Mouse (Mus musculus) heart, embryonic 15.5 days (tissue): ENCODE measurements around the gene Gm10160. TPM values are rescaled to one million over a fixed set of nuclear protein-coding genes. Genes with fewer than 3 reads are reported as not detected.

Experiments used
- ATAC-seq: fragments of 200-750 bp; cut with Nextera tagmentation; replicated peaks from 2 replicates; pipeline ENCODE4 v1.8.0; 2017; ENCODE audit warnings: low read depth, moderate TSS enrichment; ENCODE audit not compliant: insufficient number of reproducible peaks, insufficient read depth, low FRiP score
- H3K27ac ChIP-seq: fragments of 300-500 bp; sonication (generic); 2 replicates; pipeline ENCODE4 v1.5.1; 2015; ENCODE audit warnings: mild to moderate bottlenecking, inconsistent platforms
- H3K27me3 ChIP-seq: fragments of 300-500 bp; sonication (generic); 2 replicates; pipeline ENCODE4 v1.6.1; 2015; ENCODE audit warnings: inconsistent platforms
- H3K36me3 ChIP-seq: fragments of 300-500 bp; sonication (generic); 2 replicates; pipeline ENCODE4 v1.6.1; 2015; ENCODE audit warnings: mild to moderate bottlenecking, inconsistent platforms
- H3K4me1 ChIP-seq: fragments of 300-500 bp; sonication (generic); replicated peaks from 2 replicates; pipeline ENCODE4 v1.6.1; 2015; ENCODE audit warnings: inconsistent platforms
- H3K4me2 ChIP-seq: fragments of 300-500 bp; sonication (generic); 2 replicates; pipeline ENCODE4 v1.6.1; 2015; ENCODE audit warnings: inconsistent platforms, mild to moderate bottlenecking, moderate library complexity
- H3K4me3 ChIP-seq: fragments of 300-500 bp; sonication (generic); 2 replicates; pipeline ENCODE4 v1.5.1; 2015; ENCODE audit warnings: mild to moderate bottlenecking, inconsistent platforms
- H3K9ac ChIP-seq: fragments of 300-500 bp; sonication (generic); 2 replicates; pipeline ENCODE4 v1.6.1; 2015; ENCODE audit warnings: mild to moderate bottlenecking, inconsistent platforms
- H3K9me3 ChIP-seq: fragments of 300-500 bp; sonication (generic); replicated peaks from 2 replicates; pipeline ENCODE4 v1.6.1; 2016; ENCODE audit warnings: inconsistent platforms
- WGBS: fragments of 180-500 bp; shearing (Covaris S2); methylation state at CpG from one replicate; pipeline ENCODE4 v1.1.7; 2015; ENCODE audit warnings: mixed read lengths; 5-methylcytosine and 5-hydroxymethylcytosine counted together
- polyA plus RNA-seq: library from polyadenylated mRNA; unstranded; fragments of >200 nt; fragmentation: Nextera tagmentation; extraction: Ambion mirVana; gene quantifications from 2 replicates; pipeline ENCODE4 v1.2.1, GENCODE M21; 2015

Gm10160 gene
- not detected in 2 replicates for polyA plus RNA-seq

- H3K36me3 ChIP-seq = no peaks in the 10 kb centered on the region
- peak within 1 kb of the TSS; percentile 47 for H3K4me2 ChIP-seq
- ATAC-seq = no peak
- H3K27ac ChIP-seq = peak within 1 kb of the TSS; percentile 68
- no peaks in the 10 kb centered on the region for H3K27me3 ChIP-seq
- H3K4me3 ChIP-seq = peak within 1 kb of the TSS; percentile 0; the same call in 1 of the 2 replicates
- peaks cover 40% of the 10 kb centered on the region for H3K4me1 ChIP-seq
- 84% methylated on average over 1 of the region's 1 CpGs for WGBS
- no peaks in the 10 kb centered on the region for H3K9me3 ChIP-seq
- no peak within 1 kb of the TSS for H3K9ac ChIP-seq
Measured at GRCm38 (mm10) chr7:81855694-81856093, at the start of gene Gm10160. TSS of gene Gm10160 (minus strand) at chr7:81855794.

DNA sequence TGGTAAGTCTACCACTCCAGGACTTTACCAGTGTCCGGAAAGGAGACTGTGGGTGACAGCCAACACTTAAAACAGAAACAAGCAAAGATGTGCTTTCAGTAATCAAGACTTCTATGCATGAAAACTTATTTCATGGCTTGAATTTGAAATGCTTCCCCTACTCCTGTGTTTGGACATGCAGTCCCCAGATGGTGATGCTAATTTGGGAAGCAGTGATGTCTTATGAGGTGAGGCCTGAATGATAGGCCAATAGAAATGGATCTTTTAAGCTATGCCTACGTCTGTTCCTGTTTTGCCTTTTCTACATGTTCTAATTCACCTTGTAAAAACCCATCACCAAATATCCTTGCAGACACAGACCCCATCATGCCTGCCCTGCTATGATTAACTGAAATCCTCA, 49.3 kb upstream of the Gm10160 start:
- ATAC-seq = no peak
- no peaks in the 10 kb centered on the region for H3K9me3 ChIP-seq
- H3K36me3 ChIP-seq = no peaks in the 10 kb centered on the region
- no peaks in the 10 kb centered on the region for H3K4me1 ChIP-seq
- 82% methylated on average over 2 of the region's 2 CpGs for WGBS
- no peak overlapping the region for H3K4me2 ChIP-seq
- H3K4me3 ChIP-seq = no peak overlapping the region
- no peak overlapping the region for H3K27ac ChIP-seq
- H3K9ac ChIP-seq = no peak overlapping the region
- no peaks in the 10 kb centered on the region for H3K27me3 ChIP-seq

GRCm38 (mm10) chr7:81904094-81904493, 48.5 kb upstream of the Gm10160 start:
- Histone ChIP-seq H3K4me1 (no peaks in the 10 kb centered on the region), H3K9ac (no peak overlapping the region), H3K4me2 (no peak overlapping the region), H3K27ac (no peak overlapping the region), H3K27me3 (no peaks in the 10 kb centered on the region), H3K36me3 (no peaks in the 10 kb centered on the region), H3K9me3 (no peaks in the 10 kb centered on the region), H3K4me3 (no peak overlapping the region)
- WGBS = 62% methylated on average over 4 of the region's 4 CpGs
- ATAC-seq = no peak

- H3K4me1 ChIP-seq = no peaks in the 10 kb centered on the region
- no peaks in the 10 kb centered on the region for H3K27me3 ChIP-seq
- H3K9ac ChIP-seq = no peak overlapping the region
- 72% methylated on average over 11 of the region's 11 CpGs for WGBS
- H3K36me3 ChIP-seq = no peaks in the 10 kb centered on the region
- ATAC-seq = no peak
- H3K9me3 ChIP-seq = no peaks in the 10 kb centered on the region
- no peak overlapping the region for H3K4me3 ChIP-seq
- H3K4me2 ChIP-seq = no peak overlapping the region
- H3K27ac ChIP-seq = no peak overlapping the region
Measured at GRCm38 (mm10) chr7:81899361-81899760, 43.8 kb upstream of the Gm10160 start.

DNA sequence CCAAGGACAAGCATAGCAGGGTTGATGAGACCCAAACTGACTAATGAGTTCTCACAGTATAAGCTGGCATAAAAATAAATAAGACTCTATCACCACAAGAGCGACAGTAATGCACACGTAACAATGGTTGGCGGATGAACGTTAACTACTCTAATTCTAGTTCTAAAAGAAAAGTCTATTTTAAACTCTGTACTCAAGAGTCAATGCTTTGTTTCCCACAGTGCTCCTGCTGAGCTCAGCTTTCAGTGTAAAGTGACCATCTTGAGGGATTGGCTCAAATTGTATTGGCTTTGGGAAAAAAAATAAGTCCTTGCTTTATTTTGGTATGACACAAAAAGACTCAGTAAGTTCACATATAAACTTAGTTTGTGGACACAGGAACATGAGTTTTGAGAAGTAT, 29.5 kb upstream of the Gm10160 start:
- Histone ChIP-seq H3K4me1 (peaks cover 3% of the 10 kb centered on the region), H3K4me3 (no peak overlapping the region), H3K4me2 (no peak overlapping the region), H3K36me3 (peaks cover 3% of the 10 kb centered on the region; the same call in 1 of the 2 replicates), H3K9me3 (no peaks in the 10 kb centered on the region), H3K27ac (no peak overlapping the region), H3K9ac (no peak overlapping the region), H3K27me3 (no peaks in the 10 kb centered on the region)
- 82% methylated on average over 4 of the region's 4 CpGs for WGBS
- ATAC-seq = no peak

DNA sequence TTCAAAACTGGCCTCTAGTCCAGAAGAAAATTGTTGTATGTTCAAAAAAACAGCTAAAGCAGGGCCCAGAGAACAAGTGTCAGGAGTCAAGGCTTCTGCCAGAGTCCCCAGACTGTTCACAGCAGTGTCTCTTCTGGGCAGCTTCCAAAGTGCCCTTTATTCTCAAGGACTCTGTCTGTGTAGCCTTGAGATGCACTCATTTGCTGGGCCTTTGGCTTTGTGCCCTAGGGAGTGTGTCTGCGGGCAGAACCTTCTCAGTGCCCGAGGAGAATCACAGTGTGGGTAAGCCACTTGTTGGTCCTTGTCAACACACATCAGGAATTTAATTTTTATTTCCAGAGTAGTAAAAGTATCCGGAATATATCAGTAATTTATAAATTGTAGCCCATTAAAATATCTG, 26.0 kb upstream of the Gm10160 start:
- Histone ChIP-seq H3K27me3 (no peaks in the 10 kb centered on the region), H3K4me1 (peaks cover 3% of the 10 kb centered on the region), H3K9me3 (no peaks in the 10 kb centered on the region), H3K27ac (no peak overlapping the region), H3K4me2 (no peak overlapping the region), H3K36me3 (peaks cover 3% of the 10 kb centered on the region; the same call in 1 of the 2 replicates), H3K9ac (no peak overlapping the region), H3K4me3 (no peak overlapping the region)
- no peak for ATAC-seq
- WGBS = 59% methylated on average over 3 of the region's 3 CpGs

DNA sequence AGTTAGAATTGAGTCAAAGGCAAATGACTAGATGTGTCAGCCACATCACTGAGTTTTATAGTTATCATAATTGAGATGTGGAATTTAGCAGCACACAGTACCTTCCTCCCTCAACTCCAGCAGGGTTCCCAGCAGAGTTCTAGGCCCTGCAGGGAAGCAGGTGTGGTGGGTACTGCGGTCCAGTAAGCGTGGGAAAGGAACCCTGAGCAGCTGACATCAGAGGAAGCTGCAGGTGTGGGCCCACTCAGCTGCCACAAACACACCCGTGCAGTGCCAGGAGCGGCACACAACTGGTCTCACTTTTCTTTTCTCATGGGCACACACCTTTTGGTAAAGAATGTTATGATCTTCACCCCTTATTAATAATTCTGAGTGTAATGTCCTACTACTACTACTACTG, 25.2 kb upstream of the Gm10160 start:
- Histone ChIP-seq H3K9me3 (no peaks in the 10 kb centered on the region), H3K4me1 (peaks cover 3% of the 10 kb centered on the region), H3K36me3 (peaks cover 3% of the 10 kb centered on the region; the same call in 1 of the 2 replicates), H3K27ac (no peak overlapping the region), H3K4me2 (no peak overlapping the region), H3K4me3 (no peak overlapping the region), H3K9ac (no peak overlapping the region), H3K27me3 (no peaks in the 10 kb centered on the region)
- no peak for ATAC-seq
- 80% methylated on average over 4 of the region's 4 CpGs for WGBS

DNA sequence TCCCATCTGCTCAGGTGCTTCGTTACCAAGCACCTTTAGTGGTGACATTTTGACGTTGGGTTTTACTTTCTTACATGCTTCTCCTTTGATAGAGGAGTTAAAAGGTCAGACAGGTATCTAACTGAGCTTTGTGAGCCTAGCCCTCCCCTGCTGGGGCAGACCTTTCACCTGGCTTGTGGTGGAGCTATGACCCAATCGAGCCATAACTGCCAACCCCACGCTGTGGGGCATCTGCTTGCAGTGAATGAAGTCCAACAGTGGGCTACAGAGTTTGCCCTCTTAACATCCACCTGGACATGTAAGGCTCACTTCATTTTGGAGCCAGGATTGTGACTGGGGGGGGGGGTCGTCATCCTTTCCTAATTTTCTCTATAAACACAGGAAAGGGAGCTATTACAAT, 24.7 kb upstream of the Gm10160 start:
- Histone ChIP-seq H3K9me3 (no peaks in the 10 kb centered on the region), H3K4me1 (peaks cover 5% of the 10 kb centered on the region), H3K27ac (no peak overlapping the region), H3K4me3 (no peak overlapping the region), H3K36me3 (peaks cover 3% of the 10 kb centered on the region; the same call in 1 of the 2 replicates), H3K4me2 (no peak overlapping the region), H3K9ac (no peak overlapping the region), H3K27me3 (no peaks in the 10 kb centered on the region)
- ATAC-seq = no peak
- 84% methylated on average over 5 of the region's 5 CpGs for WGBS

- no peak for ATAC-seq
- Histone ChIP-seq H3K4me2 (no peak overlapping the region), H3K9me3 (no peaks in the 10 kb centered on the region), H3K4me3 (no peak overlapping the region), H3K9ac (no peak overlapping the region), H3K27ac (no peak overlapping the region), H3K27me3 (no peaks in the 10 kb centered on the region), H3K36me3 (peaks cover 12% of the 10 kb centered on the region; the same call in 1 of the 2 replicates), H3K4me1 (peaks cover 8% of the 10 kb centered on the region)
- WGBS = 41% methylated on average over 9 of the region's 9 CpGs
Measured at GRCm38 (mm10) chr7:81875372-81875771, 19.8 kb upstream of the Gm10160 start.

DNA sequence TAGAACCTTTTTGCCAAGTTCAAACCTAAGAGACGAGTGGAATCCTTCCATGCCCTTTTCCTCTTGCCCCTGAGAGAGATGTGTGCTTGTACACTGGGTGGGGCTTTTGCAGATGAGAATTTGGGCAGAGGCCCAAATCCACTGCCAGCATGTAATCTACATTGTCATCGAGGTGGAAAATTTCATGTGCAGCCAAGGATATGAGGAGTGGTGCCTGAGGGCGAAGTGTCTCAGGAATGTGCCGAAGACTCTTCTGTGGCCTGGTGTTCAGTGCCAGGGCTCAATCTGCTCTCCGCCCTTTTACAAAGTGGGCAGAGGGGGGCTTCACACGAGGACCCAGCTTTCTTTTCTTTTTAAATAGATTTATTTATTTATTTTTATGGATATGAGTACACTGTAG, 19.0 kb upstream of the Gm10160 start:
- no peak for ATAC-seq
- Histone ChIP-seq H3K4me2 (no peak overlapping the region), H3K9me3 (no peaks in the 10 kb centered on the region), H3K27ac (no peak overlapping the region), H3K4me3 (no peak overlapping the region), H3K27me3 (no peaks in the 10 kb centered on the region), H3K36me3 (peaks cover 14% of the 10 kb centered on the region; the same call in 1 of the 2 replicates), H3K4me1 (peaks cover 10% of the 10 kb centered on the region), H3K9ac (no peak overlapping the region)
- WGBS = 44% methylated on average over 6 of the region's 6 CpGs

DNA sequence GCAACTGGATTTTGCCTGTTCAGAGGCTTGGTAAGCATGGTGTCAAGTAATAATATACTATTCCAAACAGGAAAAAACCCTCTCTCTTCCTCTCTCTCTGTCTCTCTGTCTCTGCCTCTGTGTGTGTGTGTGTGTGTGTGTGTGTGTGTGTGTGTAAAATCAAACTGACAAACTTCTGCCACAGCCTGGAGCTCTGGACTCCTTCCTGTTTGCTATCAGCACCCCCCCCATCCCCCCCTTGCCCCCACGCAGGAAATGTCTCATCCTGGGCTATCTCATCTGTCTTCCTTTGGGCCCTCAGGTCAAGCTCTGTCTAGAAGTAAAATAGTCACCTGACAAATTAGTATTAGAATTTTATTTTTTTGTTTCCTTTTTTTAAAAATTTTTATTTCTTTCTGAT, 18.2 kb upstream of the Gm10160 start:
- Histone ChIP-seq H3K27ac (no peak overlapping the region), H3K36me3 (peaks cover 14% of the 10 kb centered on the region; the same call in 1 of the 2 replicates), H3K4me1 (peaks cover 12% of the 10 kb centered on the region), H3K9me3 (no peaks in the 10 kb centered on the region), H3K9ac (no peak overlapping the region), H3K27me3 (no peaks in the 10 kb centered on the region), H3K4me3 (no peak overlapping the region), H3K4me2 (no peak overlapping the region)
- no peak for ATAC-seq
- WGBS = 18% methylated on average over 1 of the region's 1 CpGs

GRCm38 (mm10) chr7:81872493-81873013, 17.0 kb upstream of the Gm10160 start:
- 67% methylated on average over 13 of the region's 13 CpGs for WGBS
- no peak overlapping the region for H3K4me2 ChIP-seq
- H3K9ac ChIP-seq = no peak overlapping the region
- no peak overlapping the region for H3K4me3 ChIP-seq
- no peaks in the 10 kb centered on the region for H3K27me3 ChIP-seq
- ATAC-seq = no peak
- H3K36me3 ChIP-seq = peaks cover 14% of the 10 kb centered on the region; the same call in 1 of the 2 replicates
- H3K9me3 ChIP-seq = no peaks in the 10 kb centered on the region
- H3K27ac ChIP-seq = no peak overlapping the region
- H3K4me1 ChIP-seq = peaks cover 15% of the 10 kb centered on the region
